Mouse (Mus musculus) urinary bladder, postnatal 25 days (tissue): ENCODE measurements around the gene Pam16.

Experiments used
- DNase-seq: peaks from one replicate; pipeline ENCODE4 v3.0.0; 2022; ENCODE audit warnings: low spot score

The Pam16 gene

GRCm38 (mm10) chr16:4611193-4611592 lies 13.6 kb downstream of the Pam16 start:
- DNase-seq = no peak

- no peak for DNase-seq
These were observed 16.2 kb downstream of the Pam16 start for GRCm38 (mm10) chr16:4608532-4609059.

GRCm38 (mm10) chr16:4607818-4608531 lies 16.8 kb downstream of the Pam16 start:
- peak; percentile 76 for DNase-seq

GRCm38 (mm10) chr16:4606431-4607084 lies 18.2 kb downstream of the Pam16 start:
- no peak for DNase-seq

GRCm38 (mm10) chr16:4605514-4606131 lies 19.2 kb downstream of the Pam16 start:
- no peak for DNase-seq

- no peak for DNase-seq
These were observed 20.4 kb downstream of the Pam16 start for GRCm38 (mm10) chr16:4604293-4604837.

GRCm38 (mm10) chr16:4603453-4603837 lies 21.3 kb downstream of the Pam16 start:
- DNase-seq = no peak

- no peak for DNase-seq
These were observed 21.9 kb downstream of the Pam16 start for GRCm38 (mm10) chr16:4602766-4603452.

GRCm38 (mm10) chr16:4602189-4602588 lies 22.6 kb downstream of the Pam16 start:
- no peak for DNase-seq

GRCm38 (mm10) chr16:4600701-4601310 lies 24.0 kb downstream of the Pam16 start:
- DNase-seq = no peak

- no peak for DNase-seq
These were observed 25.2 kb downstream of the Pam16 start for GRCm38 (mm10) chr16:4599616-4600015.

- no peak for DNase-seq
These were observed 25.8 kb downstream of the Pam16 start for GRCm38 (mm10) chr16:4598891-4599543.

GRCm38 (mm10) chr16:4598041-4598440 lies 26.7 kb downstream of the Pam16 start:
- no peak for DNase-seq

- DNase-seq = no peak
These were observed 27.5 kb downstream of the Pam16 start for GRCm38 (mm10) chr16:4597296-4597695.

GRCm38 (mm10) chr16:4596836-4597235 lies 28.0 kb downstream of the Pam16 start:
- DNase-seq = no peak

GRCm38 (mm10) chr16:4596141-4596728 lies 28.6 kb downstream of the Pam16 start:
- no peak for DNase-seq

GRCm38 (mm10) chr16:4595527-4595963 lies 29.2 kb downstream of the Pam16 start:
- DNase-seq = peak; percentile 46

- DNase-seq = no peak
These were observed 29.8 kb downstream of the Pam16 start for GRCm38 (mm10) chr16:4594814-4595526.

GRCm38 (mm10) chr16:4593971-4594813 lies 30.6 kb downstream of the Pam16 start, which contains the start of gene Glis2:
Glis2 (plus strand) TSS chr16:4594713.
- DNase-seq = peak; percentile 49
